Mouse (Mus musculus) cerebellum, postnatal 14 days (tissue): ENCODE data around the gene Ppp2r3a.

Experiments used
- DNase-seq, 2 experiments: peaks; one replicate each; pipeline ENCODE4 v3.0.0; 2021; ENCODE audit warnings: mixed read lengths in 2 of 2

Ppp2r3a gene

DNA sequence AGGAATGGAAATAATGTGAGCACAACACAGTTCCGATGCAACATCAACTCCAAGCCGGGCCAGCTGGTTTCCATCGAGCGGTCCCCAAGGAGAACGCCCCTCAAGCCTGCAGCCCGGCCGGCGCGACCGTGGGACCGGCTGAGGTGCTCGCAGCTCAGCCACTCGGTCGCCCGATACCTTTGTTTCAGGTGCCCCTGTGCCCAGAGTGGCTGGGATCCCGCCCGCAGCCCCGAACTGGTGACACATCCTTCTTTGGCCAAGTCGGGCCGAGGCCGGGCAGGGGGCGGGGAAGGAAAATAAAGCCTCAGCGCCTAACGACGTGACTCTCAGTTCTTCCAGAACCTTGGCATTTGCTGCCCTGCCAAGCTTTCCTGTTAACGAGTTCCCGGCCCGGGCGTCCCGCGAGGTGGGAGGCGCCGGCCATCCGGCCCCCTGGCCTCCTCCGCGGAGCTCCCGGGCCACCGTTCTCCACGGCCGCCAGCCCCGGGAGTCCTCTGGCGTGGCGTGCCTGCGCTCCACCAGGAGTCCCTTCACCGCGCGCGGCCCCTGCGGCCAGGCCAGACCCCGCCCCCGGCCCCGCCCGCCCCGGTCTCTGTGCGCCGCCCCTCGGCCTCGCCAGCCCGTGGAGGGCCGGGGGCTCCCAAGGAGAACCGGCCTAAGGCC lies 483 bp downstream of the Ppp2r3a start:
- peak; percentile 85 to 86 for DNase-seq

DNA sequence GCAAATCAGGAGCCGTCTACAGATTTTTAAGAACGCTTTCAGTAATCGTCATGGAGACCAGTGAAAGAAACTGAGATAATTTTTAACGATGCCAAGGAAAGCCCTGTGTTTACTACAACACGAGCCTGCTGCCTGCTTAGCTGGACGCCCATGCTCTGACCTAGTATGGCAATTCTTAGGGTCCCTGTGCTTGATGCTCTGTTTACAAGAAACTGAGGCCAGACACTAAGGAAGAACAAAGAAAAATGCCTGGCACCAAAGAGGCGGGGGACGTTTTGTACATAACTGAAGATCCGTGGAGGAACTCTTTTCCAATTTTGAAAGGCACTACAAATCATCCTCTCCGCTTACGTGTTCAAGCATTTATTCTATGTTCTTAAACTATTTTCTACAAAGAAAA lies 1.1 kb downstream of the Ppp2r3a start:
- DNase-seq, result peak; percentile 10 to 32

DNA sequence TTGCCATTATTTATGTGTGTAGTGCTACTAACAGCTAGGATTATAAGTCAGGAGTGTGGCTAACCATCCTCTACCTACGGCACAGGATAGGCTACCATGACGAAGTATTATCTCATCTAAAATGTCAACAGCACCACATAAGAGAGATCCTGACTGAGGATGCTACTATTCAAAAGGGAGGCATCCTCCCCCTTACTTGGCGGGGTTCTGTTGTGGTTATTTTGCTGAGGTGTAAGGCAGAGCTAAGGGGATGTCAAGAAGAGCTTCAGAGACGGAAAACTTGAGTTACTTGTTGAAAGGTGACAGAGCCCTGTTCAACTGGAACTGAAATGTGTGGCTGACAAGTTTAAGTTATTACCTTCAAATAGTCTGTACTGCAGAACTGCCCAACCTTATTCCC lies 2.0 kb downstream of the Ppp2r3a start:
- no peak for DNase-seq

DNA sequence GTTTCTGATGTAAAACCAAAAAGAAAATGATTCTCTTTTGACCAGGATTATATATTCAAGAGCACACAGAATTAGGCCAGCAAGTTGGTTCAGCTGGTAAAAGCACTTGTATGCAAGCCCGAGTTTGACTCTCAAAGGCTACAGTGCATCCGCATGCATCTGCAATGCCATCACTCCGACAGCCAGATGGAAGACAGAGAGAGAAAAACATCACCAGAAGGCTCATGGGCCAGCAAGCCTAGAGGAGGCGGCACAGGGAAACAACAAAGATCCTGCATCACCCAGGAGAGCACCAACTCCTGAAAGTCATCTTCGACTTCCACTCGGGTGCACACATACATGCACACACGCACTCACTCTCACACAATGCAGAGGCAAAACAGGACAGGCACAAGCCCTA lies 4.1 kb downstream of the Ppp2r3a start:
- DNase-seq, result no peak

DNA sequence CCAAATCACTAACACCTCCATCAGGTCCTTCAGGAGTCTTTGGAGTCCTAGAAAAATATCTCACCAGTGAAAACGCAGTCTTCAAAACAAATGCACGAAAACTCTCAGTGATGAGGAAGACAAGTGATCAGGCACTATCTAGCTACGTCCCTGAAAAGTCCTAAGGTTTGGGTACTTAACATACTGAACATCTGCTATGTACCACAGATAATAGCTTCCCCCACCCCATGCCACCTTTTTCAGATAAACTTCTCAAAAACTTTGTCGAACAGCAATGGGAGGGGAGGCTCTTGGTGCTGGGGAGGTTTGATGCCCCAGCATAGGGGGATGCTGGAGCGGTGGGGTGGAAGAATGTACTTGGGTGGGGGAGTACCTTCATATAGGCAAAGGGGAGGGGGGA lies 6.1 kb downstream of the Ppp2r3a start:
- DNase-seq, result no peak

DNA sequence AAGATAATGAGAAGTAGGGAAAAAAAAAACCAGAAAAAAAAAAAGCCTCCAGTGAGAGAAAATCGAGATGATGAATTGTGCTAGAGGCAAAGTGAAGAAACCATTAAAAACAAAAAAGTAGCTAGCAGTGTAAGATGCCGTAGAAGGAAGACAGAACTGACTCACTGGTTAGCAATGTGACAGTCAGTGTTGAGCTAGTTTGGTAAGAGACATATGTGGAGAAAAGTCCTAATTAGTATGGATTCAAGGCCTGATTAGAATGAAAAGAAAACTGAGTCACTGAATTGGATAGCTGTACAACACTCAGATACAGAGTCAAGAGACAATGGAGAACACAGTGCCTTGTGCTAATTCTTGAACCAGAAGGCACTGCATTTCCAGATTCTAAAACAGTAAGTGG lies 7.9 kb downstream of the Ppp2r3a start:
- no peak for DNase-seq

DNA sequence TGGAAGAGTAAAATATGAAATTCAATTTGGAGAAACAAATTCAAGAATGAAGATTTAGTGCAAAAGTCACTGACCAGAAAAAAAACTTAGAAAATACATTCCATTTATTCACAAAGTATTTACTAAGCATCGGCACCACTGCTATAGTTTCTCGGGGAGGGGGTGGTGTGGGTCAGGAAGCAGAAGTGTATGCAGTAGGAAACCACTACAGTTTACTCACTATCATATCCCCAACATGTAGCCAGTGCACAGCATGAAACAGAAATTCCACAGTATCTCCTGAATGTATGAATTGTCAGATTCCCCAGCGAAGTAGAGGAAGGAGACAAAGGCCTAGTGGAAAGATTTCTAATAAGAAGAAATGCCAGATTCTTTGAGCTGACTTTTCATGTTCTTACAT lies 11.4 kb downstream of the Ppp2r3a start:
- DNase-seq, result no peak

DNA sequence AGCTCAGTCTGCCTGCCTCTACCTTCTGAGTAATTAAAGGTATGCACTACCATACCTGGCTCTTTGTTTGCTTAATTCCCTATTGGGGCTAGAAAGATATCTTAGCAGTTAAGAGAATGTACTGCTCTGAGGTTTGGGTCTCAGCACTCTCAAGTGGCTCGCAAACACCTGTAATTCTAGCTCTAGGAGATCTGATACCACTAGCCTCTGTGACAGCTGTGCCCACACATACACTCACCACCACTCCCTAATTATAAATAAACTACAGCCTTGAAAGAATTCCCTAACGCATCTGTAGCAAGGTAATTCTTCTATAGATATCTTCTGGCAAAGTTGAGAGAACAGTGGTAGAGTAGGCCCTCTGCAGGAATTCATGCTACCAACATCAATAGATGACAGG lies 15.8 kb downstream of the Ppp2r3a start:
- DNase-seq, result no peak

DNA sequence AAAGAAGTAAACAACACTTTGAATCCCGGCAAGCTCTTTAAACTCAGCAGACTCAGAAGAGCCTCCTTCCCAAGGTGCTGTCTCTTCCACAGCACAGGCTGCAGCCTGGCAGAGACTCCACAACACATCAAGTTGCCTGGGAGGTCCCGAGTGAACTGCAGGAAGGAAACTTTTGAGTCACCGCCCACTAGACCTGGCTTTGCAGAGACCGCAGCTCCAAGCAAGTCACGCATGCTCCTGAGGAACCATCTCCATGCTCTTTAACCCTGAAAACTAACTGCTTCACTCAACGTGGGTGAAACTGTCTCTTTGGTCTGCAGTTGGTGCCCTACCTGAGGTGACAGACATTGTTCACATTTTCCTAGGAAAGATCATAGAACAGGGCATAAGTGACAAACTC lies 19.6 kb downstream of the Ppp2r3a start:
- DNase-seq, result no peak

DNA sequence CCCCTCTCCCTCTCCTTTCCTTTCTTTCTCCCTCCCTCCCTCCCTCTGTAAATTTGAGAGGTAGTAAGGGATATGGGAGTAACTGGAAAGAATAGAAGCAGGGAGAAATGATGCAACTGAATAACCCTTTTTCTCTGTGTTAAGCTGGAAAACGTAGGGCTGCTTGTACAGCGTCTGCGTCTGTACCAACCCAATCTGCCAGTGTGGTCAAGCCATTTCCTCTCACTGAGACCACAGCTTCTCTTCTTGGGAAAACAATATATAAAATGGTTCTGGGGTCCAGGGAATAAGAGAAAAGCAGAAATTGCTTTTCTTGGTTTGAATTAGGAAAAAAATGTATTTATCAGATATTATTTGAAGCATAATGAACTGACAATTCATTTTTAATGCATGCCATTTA lies 21.6 kb downstream of the Ppp2r3a start:
- no peak for DNase-seq

DNA sequence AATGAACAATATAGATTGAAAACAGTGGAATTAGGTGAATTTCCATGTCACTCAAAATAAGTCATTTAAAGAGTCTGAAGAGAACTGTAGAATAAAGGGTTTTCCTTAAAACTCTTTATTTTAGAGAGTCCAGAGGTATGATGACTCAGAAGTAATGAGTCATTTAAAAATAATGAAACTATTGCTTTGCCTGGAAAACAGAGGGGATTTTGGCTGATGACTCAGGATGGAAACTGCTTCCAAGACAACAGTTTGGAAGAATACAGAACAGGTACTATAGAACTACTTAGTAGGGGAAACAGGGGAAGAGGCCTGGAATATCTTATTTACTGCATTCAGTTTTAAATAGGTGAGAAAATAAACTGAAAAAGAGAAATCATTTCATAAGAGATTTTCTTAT lies 22.7 kb downstream of the Ppp2r3a start:
- no peak for DNase-seq

DNA sequence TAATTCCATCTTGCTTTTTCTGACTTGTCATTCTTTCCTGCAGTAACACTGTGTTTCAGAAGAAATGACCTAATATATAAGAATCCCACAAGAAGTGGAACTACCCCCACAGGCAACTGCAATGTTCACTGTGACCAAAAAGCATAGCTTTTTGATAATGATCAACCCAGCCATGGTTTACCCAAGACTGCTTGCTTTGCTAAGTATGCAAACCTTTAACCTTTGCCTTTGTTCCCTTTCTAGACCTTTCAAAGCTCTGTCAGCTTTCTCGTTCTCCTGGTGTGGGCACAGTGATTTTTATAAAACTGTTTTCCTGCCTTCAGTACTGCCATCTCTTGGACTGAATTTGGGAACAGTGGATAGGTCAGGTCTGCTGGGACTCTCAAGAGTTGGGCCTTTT lies 43.6 kb downstream of the Ppp2r3a start:
- no peak for DNase-seq

DNA sequence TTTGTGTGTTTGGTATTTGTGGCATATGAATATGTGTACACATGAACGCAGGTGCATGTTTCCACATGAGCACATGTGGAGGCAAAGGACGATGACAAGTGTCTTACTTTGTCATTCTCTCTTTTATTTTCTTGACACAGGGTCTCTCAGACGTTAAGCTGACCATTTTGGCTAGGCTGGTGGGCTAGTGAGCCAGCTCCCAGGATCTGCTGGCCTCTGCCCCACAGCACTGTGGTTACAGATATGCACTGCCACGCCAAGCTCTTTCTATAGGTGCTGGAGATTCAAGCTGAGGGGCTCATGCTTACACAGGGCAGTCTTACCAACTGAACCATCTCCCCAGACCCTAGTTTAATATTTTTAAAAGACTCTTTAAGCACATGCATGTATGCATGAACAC lies 45.1 kb downstream of the Ppp2r3a start:
- DNase-seq, result peak; percentile 51 to 66

DNA sequence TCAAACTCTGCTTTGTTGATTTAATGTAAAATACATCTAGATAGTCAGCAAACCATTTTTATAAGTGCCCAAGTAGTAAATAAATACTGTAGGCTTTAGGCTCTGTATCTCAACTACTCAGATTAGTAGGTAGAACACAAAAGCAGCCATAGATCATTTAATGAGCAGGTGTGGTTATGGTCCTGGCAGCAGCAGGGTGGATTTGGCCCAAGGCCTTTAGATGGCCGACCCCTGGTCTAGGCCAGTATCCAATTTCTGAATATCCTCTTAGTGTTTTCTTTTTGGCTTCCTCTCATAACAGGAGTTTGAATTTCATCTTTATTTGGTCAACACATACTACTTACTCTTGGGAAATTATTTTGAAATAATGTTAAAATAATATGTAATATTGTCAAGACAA lies 46.4 kb downstream of the Ppp2r3a start:
- peak; percentile 31 to 45 for DNase-seq

DNA sequence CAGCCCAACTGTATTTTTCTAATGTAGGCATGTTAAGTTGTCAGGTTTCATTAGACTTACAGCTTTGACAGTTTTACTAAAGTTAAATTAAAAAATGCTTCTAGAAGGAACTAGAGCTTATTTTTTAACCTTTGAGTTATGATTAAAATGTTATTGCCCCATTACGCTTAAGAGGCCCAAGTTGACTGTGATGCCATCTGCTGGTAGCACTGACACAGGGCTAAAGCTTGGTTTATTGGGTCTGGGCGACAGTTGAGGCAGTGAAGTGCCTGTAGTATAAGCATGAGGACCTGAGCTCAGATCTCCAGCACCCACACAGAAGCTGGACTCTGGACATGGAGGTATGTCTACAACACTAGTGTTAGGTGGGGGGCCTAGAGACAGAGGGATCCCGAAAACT lies 47.5 kb downstream of the Ppp2r3a start:
- no peak for DNase-seq

DNA sequence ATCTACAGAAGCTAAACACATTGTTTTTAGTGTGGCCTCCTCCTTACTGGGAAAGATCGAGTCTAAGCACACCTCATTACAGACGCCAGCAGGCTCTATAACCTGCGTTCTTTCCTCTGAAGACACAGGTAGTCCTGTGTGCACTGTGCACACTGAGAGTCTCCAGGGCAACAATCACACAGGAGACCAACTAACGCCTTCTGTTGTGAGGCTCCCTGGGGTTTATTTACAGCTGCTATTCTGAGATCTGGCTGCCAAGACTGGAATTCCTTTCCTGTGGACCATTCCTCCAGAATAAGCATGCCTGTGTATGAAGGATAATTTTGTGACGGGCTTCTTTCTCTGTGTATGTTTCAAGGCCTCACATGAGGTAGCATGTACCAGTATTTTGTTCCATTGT lies 51.0 kb downstream of the Ppp2r3a start:
- no peak for DNase-seq

DNA sequence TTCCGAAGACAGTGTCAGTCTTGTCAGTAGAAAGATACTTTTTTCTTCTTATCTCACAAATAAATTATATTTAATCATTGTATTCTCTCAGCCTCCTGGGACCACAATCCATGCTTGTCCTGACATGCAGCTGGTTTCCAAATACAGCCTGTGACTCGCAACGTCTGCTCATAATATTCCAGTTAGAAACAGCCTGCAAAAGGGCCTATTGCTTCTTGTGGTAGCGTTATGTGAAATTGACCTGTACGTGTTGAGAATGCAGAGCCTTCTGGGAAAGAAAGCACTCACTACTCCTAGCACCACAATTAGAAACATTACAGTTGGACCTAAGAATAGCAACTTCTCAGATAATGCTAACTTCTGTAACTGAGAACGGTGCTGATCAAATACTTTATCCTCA lies 52.8 kb downstream of the Ppp2r3a start:
- no peak for DNase-seq

DNA sequence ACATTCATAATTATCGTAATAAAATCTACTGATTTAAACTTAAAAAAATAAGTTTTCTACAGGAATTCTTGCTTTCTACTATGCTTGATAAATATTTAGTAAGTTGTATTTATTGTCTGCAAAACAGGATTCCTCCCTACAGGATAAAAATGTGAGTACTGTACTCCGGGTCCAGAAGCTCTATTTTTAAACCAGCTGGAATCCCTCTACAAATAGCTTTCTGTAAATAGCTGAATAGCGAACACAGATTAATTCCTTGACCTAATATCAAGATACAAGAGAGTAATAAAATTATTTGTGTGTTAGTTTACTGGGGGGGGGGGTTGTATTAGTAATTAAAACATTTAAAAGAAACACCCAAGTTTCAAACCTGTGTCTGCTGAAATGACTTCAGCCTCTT lies 53.3 kb downstream of the Ppp2r3a start:
- no peak for DNase-seq

DNA sequence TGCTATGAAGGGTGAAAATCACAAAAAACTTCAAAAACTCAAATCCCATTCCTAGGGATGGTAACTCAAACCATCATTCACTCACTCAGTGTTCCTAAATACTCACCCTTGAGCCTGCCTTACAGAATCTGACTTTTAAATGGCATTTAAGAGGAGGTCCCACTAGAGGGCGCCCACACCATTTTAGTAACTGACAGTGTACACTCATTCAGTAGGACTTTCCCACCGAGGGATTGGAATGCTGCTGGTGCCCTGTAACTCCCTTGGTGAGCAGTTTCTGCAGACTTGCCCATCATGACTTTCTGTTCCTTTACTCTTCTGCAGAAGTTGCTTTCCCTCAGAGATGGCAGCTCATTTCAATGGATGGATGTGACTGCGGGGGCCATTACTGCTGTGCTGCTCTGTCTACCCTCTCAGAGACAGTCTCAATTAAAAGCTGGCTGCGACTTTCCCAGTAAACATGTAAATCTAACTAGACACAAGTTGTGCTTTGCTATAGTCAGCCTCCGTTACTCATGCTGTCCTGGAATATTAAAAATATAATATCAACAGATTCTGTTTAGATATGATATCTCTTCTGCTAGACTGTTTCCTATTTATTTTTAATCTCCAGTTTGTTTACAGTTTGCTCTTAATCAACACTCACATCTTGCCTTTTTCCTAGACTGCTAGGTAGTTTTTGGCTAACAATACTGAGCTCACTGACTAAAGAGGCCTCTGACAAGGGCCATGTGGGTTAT lies 69.5 kb downstream of the Ppp2r3a start:
- DNase-seq, result peak; percentile 93 to 97

DNA sequence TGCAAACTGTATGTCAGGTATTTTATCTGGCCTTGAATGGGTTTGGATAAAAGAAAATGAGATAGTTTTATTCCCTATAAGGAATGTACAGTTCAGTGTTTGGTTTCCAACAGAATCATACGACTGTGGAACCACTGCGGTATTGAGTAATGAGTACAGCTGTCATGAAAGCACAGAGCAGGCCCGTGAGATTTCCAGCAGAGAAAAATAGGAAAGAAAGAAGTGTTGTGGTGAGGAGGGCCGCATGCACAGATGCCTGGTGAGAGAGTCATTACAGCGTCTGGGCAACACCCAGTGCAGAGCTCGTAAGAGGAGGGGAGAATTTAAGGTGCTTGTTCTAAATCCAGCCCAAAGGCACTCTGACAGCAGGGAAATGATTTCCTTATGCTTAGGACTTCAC lies 70.3 kb downstream of the Ppp2r3a start:
- DNase-seq, result no peak

DNA sequence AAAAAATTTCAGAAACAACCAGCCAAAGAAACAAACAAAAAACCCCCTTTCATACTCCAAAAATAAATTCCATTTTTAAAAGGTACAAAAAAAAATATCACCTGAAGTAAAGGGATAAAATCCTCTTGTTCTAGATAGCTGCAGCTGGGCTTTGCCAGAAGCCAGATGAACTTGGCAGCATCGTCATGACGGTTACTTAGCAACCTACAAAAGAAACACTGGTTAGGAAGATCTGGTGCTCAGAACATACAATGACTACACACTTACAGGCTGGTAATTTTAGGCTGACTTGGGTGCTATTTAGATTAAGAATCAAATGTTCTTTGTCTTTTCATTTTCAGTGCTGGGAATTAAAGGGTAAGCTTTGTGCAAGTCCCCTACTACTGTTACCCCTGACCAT lies 71.4 kb downstream of the Ppp2r3a start:
- DNase-seq, result peak in 1 of 2 experiments; percentile 25

DNA sequence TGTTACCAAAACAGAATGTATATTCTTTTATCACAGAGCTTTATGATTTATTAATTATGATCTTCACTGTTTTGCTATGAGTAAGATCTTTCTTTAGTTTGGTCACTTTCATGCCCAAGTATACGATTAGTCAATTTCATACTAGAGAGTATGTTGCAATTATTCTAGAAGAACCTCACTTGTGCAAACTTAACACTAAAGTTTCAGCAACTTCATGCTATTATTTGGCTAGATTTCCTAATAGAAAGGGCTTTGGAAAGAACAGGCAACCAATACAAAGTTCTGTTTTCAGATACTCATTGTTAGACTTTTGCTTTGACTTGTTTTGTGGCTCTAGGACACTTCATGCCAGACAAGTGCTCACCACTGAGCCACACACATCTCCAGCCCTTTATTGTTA lies 91.0 kb downstream of the Ppp2r3a start:
- no peak for DNase-seq

DNA sequence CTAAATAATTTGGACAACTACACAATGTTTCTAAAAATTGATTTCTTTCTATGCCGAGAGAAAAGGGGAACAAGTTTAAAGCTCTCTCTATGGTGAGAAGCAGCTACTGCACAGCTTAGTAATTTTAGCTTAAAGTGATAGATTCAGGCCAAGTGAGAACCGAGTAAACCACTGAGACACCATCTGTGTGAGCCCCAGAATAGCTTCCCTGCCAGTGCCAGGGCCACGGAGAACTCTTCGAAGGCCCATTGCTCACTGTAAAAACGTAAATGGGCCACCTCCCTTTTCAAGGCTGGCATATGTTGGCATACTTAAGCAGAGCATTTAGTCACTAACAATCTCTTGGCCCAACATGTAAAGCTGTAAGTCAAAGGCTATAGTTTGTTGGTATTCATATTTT lies 91.5 kb downstream of the Ppp2r3a start:
- peak; percentile 63 to 78 for DNase-seq

DNA sequence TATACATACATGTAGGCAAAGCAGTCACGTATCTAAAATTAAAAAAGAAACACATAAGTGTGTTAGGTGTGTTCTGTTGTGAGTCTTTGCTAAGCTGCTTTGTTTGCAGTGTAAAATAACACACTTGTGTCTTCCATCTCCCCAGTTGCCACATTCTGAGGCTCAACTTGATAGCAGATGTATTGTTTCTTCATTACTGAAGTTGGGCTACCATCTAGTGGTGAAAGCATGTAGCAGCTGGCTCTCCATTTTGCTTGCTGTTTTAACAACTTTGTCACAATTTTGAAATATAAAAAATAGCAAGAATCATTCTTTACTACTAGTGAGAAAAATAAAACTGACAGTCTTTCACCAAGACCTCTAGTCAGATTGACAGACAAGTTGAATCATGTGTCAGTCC lies 92.2 kb downstream of the Ppp2r3a start:
- DNase-seq, result peak; percentile 52 to 65

DNA sequence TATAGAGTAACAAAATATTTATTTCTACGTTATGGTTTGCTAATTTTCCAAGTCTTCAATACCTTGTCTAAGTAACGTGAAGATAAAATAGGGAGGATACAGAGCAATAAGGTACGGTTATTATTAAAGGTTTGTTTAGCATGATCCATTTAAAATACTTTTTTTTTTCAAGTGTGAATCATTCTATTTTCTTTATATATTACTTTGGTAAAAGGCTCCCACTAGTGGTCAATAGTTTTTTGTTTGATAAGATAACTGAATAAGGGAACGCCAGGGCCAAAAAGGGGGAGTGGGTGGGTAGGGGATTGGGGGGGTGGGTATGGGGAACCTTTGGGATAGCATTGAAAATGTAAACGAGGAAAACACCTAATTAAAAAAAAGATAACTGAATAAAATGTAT lies 98.7 kb downstream of the Ppp2r3a start:
- DNase-seq, result no peak
